In genomic region chr12:65036190-65036870, GRCm38 (mm10) we compare ENCODE assay signal across 8 mouse cellular contexts. TPM values are rescaled to one million over a fixed set of nuclear protein-coding genes. Genes with fewer than 3 reads are reported as not detected.
DNase-seq lines count a peak whose midpoint lies in the region; ATAC-seq lines count a peak whose summit lies in the region.

TSS of gene Prpf39 (plus strand) at chr12:65036333.

- peak within 1 kb of the TSS; percentile 66 for H3K4me2 ChIP-seq in hindbrain, embryonic 13.5 days

- no peaks in the 10 kb centered on the region for H3K27me3 ChIP-seq in hindbrain, embryonic 13.5 days

- peaks cover 27% of the 10 kb centered on the region for H3K4me1 ChIP-seq in hindbrain, embryonic 13.5 days (replicated peaks)

- no peaks in the 10 kb centered on the region for H3K36me3 ChIP-seq in hindbrain, embryonic 13.5 days

- peak; percentile 97 for DNase-seq in NIH3T3 (ENCODE audit: low read depth)
- DNase-seq in cerebellum, postnatal 10 days: peak; percentile 96
- peak; percentile 68 to 89 for DNase-seq in frontal cortex, postnatal 14 days (ENCODE audit: low spot score in 2 of 2)
- DNase-seq in layer of hippocampus, postnatal 25 days (ENCODE audit: extremely low spot score in 1 of 2, low spot score in 1 of 2): peak; percentile 87 to 88
- peak; percentile 92 for DNase-seq in lung, postnatal 25 days (ENCODE audit: low spot score)
- peak; percentile 93 for DNase-seq in retina, embryonic 14.5 days (ENCODE audit: low spot score)
- peak; percentile 97 for DNase-seq in thymus, postnatal 4 days

- peak within 1 kb of the TSS; percentile 92 for H3K9ac ChIP-seq in hindbrain, embryonic 13.5 days

- no peaks in the 10 kb centered on the region for H3K9me3 ChIP-seq in hindbrain, embryonic 13.5 days

- peak within 1 kb of the TSS; percentile 83 for H3K27ac ChIP-seq in hindbrain, embryonic 13.5 days

- peak; percentile 95 for ATAC-seq in hindbrain, embryonic 13.5 days (ENCODE audit: low FRiP score)

- under 1% methylated on average over 49 of the region's 65 CpGs for WGBS in hindbrain, embryonic 13.5 days

- peak within 1 kb of the TSS; percentile 97 for H3K4me3 ChIP-seq in hindbrain, embryonic 13.5 days

RNA-seq across cellular contexts. Expression of gene Prpf39, which starts in this region (rescaled TPM):
- 51.1 and 52.7 TPM in 2 replicates for polyA plus RNA-seq in hindbrain, embryonic 13.5 days (2015; fragmentation: Nextera tagmentation; extraction: Ambion mirVana)
- 10 to 100 TPM; 30.8 to 49.2 TPM for total RNA-seq in layer of hippocampus, postnatal 25 days (2021)

Comparison
In these comparisons a context has a peak if more than half of its experiments do, and no peak if none do; other contexts are left out.
1. Peak in every context shown above with its lines: DNase-seq, ATAC-seq, H3K4me3 ChIP-seq and H3K27ac ChIP-seq.